Mouse (Mus musculus): ENCODE measurements at regions not wholly inside any gene's neighbourhood (a gene's known extent, or its start where the extent isn't known, plus 50 kb on each side); places are given as distances from the start of the nearest gene placed in this dataset.

DNA sequence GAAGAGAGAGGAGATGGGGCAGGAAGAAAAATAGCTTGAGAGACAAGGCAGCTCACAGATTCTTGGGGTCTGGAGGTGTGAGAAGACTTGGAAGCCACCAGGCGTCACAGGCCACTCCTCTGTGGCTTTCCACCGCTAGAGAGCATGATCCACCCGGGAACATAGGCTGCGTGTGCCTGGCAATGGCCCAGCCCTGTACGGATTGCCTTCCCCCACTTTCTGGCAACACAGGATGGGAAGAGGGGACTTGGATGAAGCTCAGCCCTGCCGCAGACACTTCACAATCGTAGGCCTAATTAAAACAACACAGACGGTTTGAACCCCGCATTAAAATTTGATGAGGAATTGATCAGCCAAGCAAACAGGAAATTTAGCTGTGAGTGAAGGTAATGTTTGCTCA, 209.8 kb downstream of the Dhx35 start:
- H3K27ac ChIP-seq (ENCODE audit: insufficient read depth, low read depth) = no peak overlapping the region
- no peak for DNase-seq (ENCODE audit: extremely low read depth)
- H3K79me2 ChIP-seq (replicated peaks; ENCODE audit: control insufficient read depth, extremely low read depth, insufficient read depth, poor library complexity, severe bottlenecking) = no peaks in the 10 kb centered on the region
- H3K27me3 ChIP-seq (replicated peaks) = no peaks in the 10 kb centered on the region
- H3K4me2 ChIP-seq (ENCODE audit: insufficient read depth, low read depth, poor library complexity, severe bottlenecking) = no peak overlapping the region
- 0 out of 4 replicates have a peak, but pooled peaks cover 0 to 3% of the 10 kb centered on the region in 2 experiments for H3K4me1 ChIP-seq (ENCODE audit: control insufficient read depth in 1 of 2, insufficient read depth in 2 of 2)
- dilution Hi-C loops (cut with MboI; ENCODE audit: extremely low pct_ligation_motif_present, extremely low pct_unique_long_range_greater_than_20kb, low sequenced_read_pairs) = no loop called here
- TF ChIP-seq EP300 (IDR thresholded peaks at IDR 0.05; ENCODE audit: low read length) (no peak), CTCF (conservative IDR thresholded peaks at IDR 0.05 in 1 of 2, IDR thresholded peaks at IDR 0.05 in 1 of 2; ENCODE audit: low read depth in 2 of 2, low read length in 2 of 2) (no peak), ZMIZ1 (IDR thresholded peaks at IDR 0.05; ENCODE audit: low read depth, low read length) (no peak), JUND (conservative IDR thresholded peaks at IDR 0.05; ENCODE audit: low read depth, low read length) (no peak), UBTF (IDR thresholded peaks at IDR 0.05; ENCODE audit: low read depth, low read length) (no peak), GABPA (IDR thresholded peaks at IDR 0.05; ENCODE audit: insufficient replicate concordance, low read depth, low read length) (no peak), USF1 (IDR thresholded peaks at IDR 0.05; ENCODE audit: low read depth, low read length) (no peak), NELFE (IDR thresholded peaks at IDR 0.05; ENCODE audit: low read depth, low read length) (no peak), HCFC1 (IDR thresholded peaks at IDR 0.05; ENCODE audit: low read depth, low read length) (no peak)
- H3K9me3 ChIP-seq (replicated peaks; ENCODE audit: low read length) = no peaks in the 10 kb centered on the region
- H3K9ac ChIP-seq (ENCODE audit: insufficient read depth, low read depth) = no peak overlapping the region
- no peaks in the 10 kb centered on the region for H3K36me3 ChIP-seq (replicated peaks in 1 of 2; ENCODE audit: control insufficient read depth in 1 of 2, insufficient read depth in 1 of 2, low read length in 1 of 2)
- no peak overlapping the region for H3K4me3 ChIP-seq (replicated peaks in 1 of 3; ENCODE audit: low read depth in 2 of 3, low read length in 2 of 3, poor library complexity in 1 of 3)
- in situ Hi-C loops (cut with MboI; ENCODE audit: low pct_ligation_motif_present, low pct_unique_long_range_greater_than_20kb, low sequenced_read_pairs) = loop anchor here (25.0 kb wide), 1 partner anchor 92 kb away; no protein-coding TSS in a partner anchor

- Histone ChIP-seq H3K9ac (ENCODE audit: insufficient read depth, low read depth) (no peak overlapping the region), H3K27ac (ENCODE audit: insufficient read depth, low read depth) (no peak overlapping the region), H3K4me2 (ENCODE audit: insufficient read depth, low read depth, poor library complexity, severe bottlenecking) (no peak overlapping the region), H3K4me3 (replicated peaks in 1 of 3; ENCODE audit: low read depth in 2 of 3, low read length in 2 of 3, poor library complexity in 1 of 3) (no peak overlapping the region), H3K9me3 (replicated peaks; ENCODE audit: low read length) (peaks cover 5% of the 10 kb centered on the region), H3K4me1 (ENCODE audit: control insufficient read depth in 1 of 2, insufficient read depth in 2 of 2) (no peaks in the 10 kb centered on the region), H3K27me3 (replicated peaks) (no peaks in the 10 kb centered on the region), H3K36me3 (replicated peaks in 1 of 2; ENCODE audit: control insufficient read depth in 1 of 2, insufficient read depth in 1 of 2, low read length in 1 of 2) (no peaks in the 10 kb centered on the region), H3K79me2 (replicated peaks; ENCODE audit: control insufficient read depth, extremely low read depth, insufficient read depth, poor library complexity, severe bottlenecking) (no peaks in the 10 kb centered on the region)
- DNase-seq (ENCODE audit: extremely low read depth) = no peak
- dilution Hi-C loops (cut with MboI; ENCODE audit: extremely low pct_ligation_motif_present, extremely low pct_unique_long_range_greater_than_20kb, low sequenced_read_pairs) (no loop called here), in situ Hi-C loops (cut with MboI; ENCODE audit: low pct_ligation_motif_present, low pct_unique_long_range_greater_than_20kb, low sequenced_read_pairs) (loop anchor here (25.0 kb wide), 1 partner anchor 100 kb away; no protein-coding TSS in a partner anchor)
- TF ChIP-seq MAX (IDR thresholded peaks at IDR 0.05; ENCODE audit: low read length) = no peak
- no peak for TF ChIP-seq MAFK (IDR thresholded peaks at IDR 0.05; ENCODE audit: insufficient replicate concordance, low read length)
- TF ChIP-seq MXI1 (IDR thresholded peaks at IDR 0.05; ENCODE audit: low read depth, low read length) = no peak
- TF ChIP-seq USF2 (conservative IDR thresholded peaks at IDR 0.05; ENCODE audit: low read depth, low read length) = no peak
- TF ChIP-seq HCFC1 (IDR thresholded peaks at IDR 0.05; ENCODE audit: low read depth, low read length) = no peak
- TF ChIP-seq MEF2A (IDR thresholded peaks at IDR 0.05; ENCODE audit: borderline replicate concordance, low read depth, low read length) = no peak
- TF ChIP-seq CHD2 (IDR thresholded peaks at IDR 0.05; ENCODE audit: low read length) = no peak
- no peak for TF ChIP-seq BHLHE40 (IDR thresholded peaks at IDR 0.05; ENCODE audit: low read depth, low read length)
- TF ChIP-seq CHD1 (IDR thresholded peaks at IDR 0.05; ENCODE audit: low read depth, low read length) = no peak
- TF ChIP-seq TCF12 (IDR thresholded peaks at IDR 0.05; ENCODE audit: low read depth, low read length) = no peak
- TF ChIP-seq POLR2A (IDR thresholded peaks at IDR 0.05; ENCODE audit: low read depth, low read length) = no peak
- no peak for TF ChIP-seq MAZ (IDR thresholded peaks at IDR 0.05; ENCODE audit: low read depth, low read length)
- TF ChIP-seq USF1 (IDR thresholded peaks at IDR 0.05; ENCODE audit: low read depth, low read length) = no peak
- no peak for TF ChIP-seq GABPA (IDR thresholded peaks at IDR 0.05; ENCODE audit: insufficient replicate concordance, low read depth, low read length)
- no peak for TF ChIP-seq RCOR1 (conservative IDR thresholded peaks at IDR 0.05; ENCODE audit: low read depth, low read length)
- no peak for TF ChIP-seq MYC (IDR thresholded peaks at IDR 0.05; ENCODE audit: low read depth, low read length)
- TF ChIP-seq KAT2A (IDR thresholded peaks at IDR 0.05; ENCODE audit: insufficient replicate concordance, low read length) = no peak
- TF ChIP-seq JUND (conservative IDR thresholded peaks at IDR 0.05; ENCODE audit: low read depth, low read length) = no peak
Observed at GRCm38 (mm10) chr2:159012725-159013124, 218.1 kb downstream of the Dhx35 start.
